Mouse (Mus musculus) forebrain, embryonic 11.5 days (tissue): ENCODE measurements around the gene Il17re. TPM values are rescaled to one million over a fixed set of nuclear protein-coding genes. Genes with fewer than 3 reads are reported as not detected.

Source experiments
- ATAC-seq: fragments of 200-750 bp; cut with Nextera tagmentation; replicated peaks from 2 replicates; pipeline ENCODE4 v1.8.0; 2017; ENCODE audit warnings: moderate TSS enrichment; ENCODE audit not compliant: low FRiP score
- DNase-seq: peaks from one replicate; pipeline ENCODE4 v3.0.0-alpha.2; 2017; ENCODE audit warnings: low spot score
- H3K27ac ChIP-seq: fragments of 300-500 bp; sonication (generic); 2 replicates; pipeline ENCODE4 v1.5.1; 2014; ENCODE audit warnings: low read depth, low read length
- H3K27me3 ChIP-seq: fragments of 300-500 bp; sonication (generic); 2 replicates; pipeline ENCODE4 v1.6.1; 2014; ENCODE audit warnings: mild to moderate bottlenecking, low read length, mixed read lengths; ENCODE audit not compliant: control insufficient read depth, insufficient read depth
- H3K36me3 ChIP-seq: fragments of 300-500 bp; sonication (generic); 2 replicates; pipeline ENCODE4 v1.6.1; 2014; ENCODE audit warnings: mild to moderate bottlenecking, low read length, moderate library complexity, mixed read lengths; ENCODE audit not compliant: control insufficient read depth, insufficient read depth
- H3K4me1 ChIP-seq: fragments of 300-500 bp; sonication (generic); replicated peaks from 2 replicates; pipeline ENCODE4 v1.6.1; 2014; ENCODE audit warnings: low read length, mixed read lengths; ENCODE audit not compliant: control insufficient read depth, insufficient read depth
- H3K4me2 ChIP-seq: fragments of 300-500 bp; sonication (generic); 2 replicates; pipeline ENCODE4 v1.6.1; 2014; ENCODE audit warnings: low read depth, mild to moderate bottlenecking, low read length, moderate library complexity, mixed read lengths; ENCODE audit not compliant: severe bottlenecking
- H3K4me3 ChIP-seq: fragments of 300-500 bp; sonication (generic); 2 replicates; pipeline ENCODE4 v1.5.1; 2014; ENCODE audit warnings: low read depth, low read length
- H3K9ac ChIP-seq: fragments of 300-500 bp; sonication (generic); 2 replicates; pipeline ENCODE4 v1.6.1; 2014; ENCODE audit warnings: low read length
- H3K9me3 ChIP-seq: fragments of 300-500 bp; sonication (generic); 2 replicates; pipeline ENCODE4 v1.6.1; 2016; ENCODE audit warnings: low read length, mixed read lengths; ENCODE audit not compliant: control insufficient read depth
- WGBS: fragments of 180-500 bp; shearing (Covaris S2); extraction: QIAGEN DNeasy Blood & Tissue Kit; methylation state at CpG from one replicate; pipeline ENCODE4 v1.1.7; 2014; 5-methylcytosine and 5-hydroxymethylcytosine counted together
- polyA plus RNA-seq: library from polyadenylated mRNA; unstranded; fragments of >200 nt; fragmentation: Nextera tagmentation; extraction: Ambion mirVana; gene quantifications from 2 replicates; pipeline ENCODE4 v1.2.1, GENCODE M21; 2014

Il17re gene
- polyA plus RNA-seq = 1.0 and 1.2 TPM in 2 replicates

DNA sequence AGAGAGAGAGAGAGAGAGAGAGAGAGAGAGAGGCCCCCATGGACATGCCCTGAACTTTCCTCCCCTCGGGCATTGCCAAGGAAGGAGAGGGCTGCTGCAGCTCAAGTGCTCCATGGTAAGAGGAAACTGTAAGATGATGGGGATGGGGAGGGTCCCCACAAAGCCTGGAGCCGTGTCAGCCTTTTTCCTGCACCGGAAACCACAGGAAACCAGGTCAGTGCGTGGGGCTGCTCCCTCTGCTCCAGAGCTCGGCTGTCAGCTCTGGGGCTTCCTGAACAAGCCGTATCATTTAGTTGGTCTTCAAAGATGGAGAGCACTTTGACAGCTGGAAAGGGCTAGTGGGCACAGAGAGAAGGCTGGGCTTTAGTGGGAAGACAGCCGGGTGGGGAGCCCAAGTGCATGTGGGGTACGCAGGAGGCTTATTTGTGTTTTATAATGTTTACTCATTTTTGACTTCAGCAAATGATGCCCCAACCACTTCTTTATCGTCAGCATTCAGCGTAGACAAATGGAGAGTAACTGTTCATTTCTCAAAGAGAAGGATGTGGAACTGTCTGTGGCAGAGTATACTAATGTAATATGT, at the start of gene Il17re:
Gene Il17re, plus strand, starts transcription at position 533 of the 583 bp plus-strand sequence.
- no peaks in the 10 kb centered on the region for H3K9me3 ChIP-seq
- no peak within 1 kb of the TSS for H3K9ac ChIP-seq
- no peaks in the 10 kb centered on the region for H3K27me3 ChIP-seq
- no peaks in the 10 kb centered on the region for H3K4me1 ChIP-seq
- no peak within 1 kb of the TSS for H3K27ac ChIP-seq
- WGBS = 76% methylated on average over 9 of the region's 10 CpGs
- H3K4me3 ChIP-seq = no peak within 1 kb of the TSS
- ATAC-seq (no peak), DNase-seq (no peak)
- no peaks in the 10 kb centered on the region for H3K36me3 ChIP-seq
- no peak within 1 kb of the TSS for H3K4me2 ChIP-seq

DNA sequence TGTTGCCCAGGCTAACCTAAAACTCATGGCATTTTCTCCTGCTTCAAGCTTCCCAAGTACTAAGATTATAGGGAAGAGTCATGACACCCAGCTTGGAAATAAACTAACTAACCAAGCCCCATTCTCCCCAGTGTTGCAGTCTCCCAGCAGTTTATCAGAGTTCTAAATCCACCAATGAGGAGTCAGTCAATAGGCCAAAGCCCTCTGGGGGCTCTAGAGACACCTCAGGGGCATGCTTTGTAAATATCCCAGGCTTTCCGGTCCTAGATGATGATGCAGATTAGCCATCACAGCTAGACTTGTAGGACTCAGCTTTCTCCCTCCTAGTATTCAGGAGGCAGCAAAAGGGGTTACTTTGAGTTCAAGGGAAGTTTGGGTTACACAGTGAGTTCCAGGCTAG, 48.3 kb upstream of the Il17re start:
- H3K4me1 ChIP-seq = no peaks in the 10 kb centered on the region
- H3K27me3 ChIP-seq = no peaks in the 10 kb centered on the region
- no peaks in the 10 kb centered on the region; the same call in 1 of the 2 replicates for H3K36me3 ChIP-seq
- no peak for DNase-seq
- no peak overlapping the region for H3K27ac ChIP-seq
- no peak overlapping the region for H3K4me2 ChIP-seq
- 79% methylated on average over 1 of the region's 1 CpGs for WGBS
- H3K9me3 ChIP-seq = no peaks in the 10 kb centered on the region
- no peak overlapping the region for H3K9ac ChIP-seq
- no peak overlapping the region for H3K4me3 ChIP-seq
- no peak for ATAC-seq

DNA sequence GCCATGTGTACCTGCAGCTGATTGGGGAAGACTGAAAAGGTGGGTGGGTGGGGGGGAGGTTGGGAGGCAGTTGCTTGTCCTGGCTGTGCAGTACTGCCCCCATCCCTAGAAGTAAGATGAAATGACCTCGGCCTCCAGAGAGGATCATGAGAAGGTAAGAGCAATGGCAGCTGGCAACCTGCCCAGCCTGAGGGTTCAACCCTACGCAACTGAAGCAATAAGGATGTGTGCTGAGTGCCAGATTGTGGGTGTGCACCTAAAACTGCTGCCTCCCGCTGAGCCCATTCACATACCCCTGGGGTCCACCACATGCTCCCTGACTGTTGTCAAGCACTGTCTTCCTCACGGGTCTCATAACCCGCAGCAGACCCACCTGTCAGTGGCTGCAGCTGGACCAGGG, 41.9 kb upstream of the Il17re start:
- Histone ChIP-seq H3K36me3 (no peaks in the 10 kb centered on the region; the same call in 1 of the 2 replicates), H3K4me3 (no peak overlapping the region), H3K4me1 (peaks cover 6% of the 10 kb centered on the region; the same call in 1 of the 2 replicates), H3K9me3 (no peaks in the 10 kb centered on the region), H3K27me3 (no peaks in the 10 kb centered on the region), H3K27ac (no peak overlapping the region), H3K4me2 (no peak overlapping the region), H3K9ac (no peak overlapping the region)
- ATAC-seq = no peak
- WGBS = 90% methylated on average over 5 of the region's 5 CpGs
- no peak for DNase-seq

DNA sequence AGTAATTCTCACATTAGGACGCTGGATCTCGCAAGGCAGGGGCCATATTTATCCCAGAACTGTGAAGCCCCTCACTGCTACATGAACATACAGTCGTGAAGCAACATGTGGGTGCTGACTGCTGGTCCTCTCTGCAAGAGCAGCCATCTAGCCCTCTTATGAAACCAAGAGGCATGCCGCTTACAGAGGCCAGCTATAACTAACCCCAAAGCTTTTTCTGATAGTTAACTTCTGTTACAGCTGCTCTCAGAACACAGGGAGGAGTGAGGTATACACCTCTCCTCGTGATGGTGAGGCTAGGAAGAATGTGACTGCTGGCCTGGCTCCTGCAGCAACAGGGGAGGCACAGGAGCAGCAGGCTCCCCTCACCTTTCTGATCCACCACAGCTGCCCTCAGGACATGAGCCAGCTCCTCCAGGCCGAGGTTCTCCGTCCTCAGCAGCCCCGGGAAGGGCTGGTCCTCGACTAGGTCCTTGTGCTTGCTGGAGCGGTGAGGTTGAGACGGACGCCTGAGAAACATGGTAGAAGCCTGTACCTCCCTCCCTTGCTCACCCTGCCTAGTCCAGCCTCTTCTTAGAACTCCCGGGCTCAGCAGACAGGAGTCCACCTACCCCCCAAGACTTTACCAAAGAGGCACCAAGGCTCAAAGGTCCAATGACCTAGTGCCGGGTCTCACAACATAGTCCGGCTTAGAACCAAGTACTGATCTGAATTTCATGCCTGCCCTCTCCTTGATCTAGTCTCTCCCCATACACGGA, 39.7 kb upstream of the Il17re start:
- Histone ChIP-seq H3K9ac (peak overlapping the region; percentile 81), H3K4me2 (peak overlapping the region; percentile 97), H3K9me3 (no peaks in the 10 kb centered on the region), H3K27me3 (no peaks in the 10 kb centered on the region), H3K36me3 (no peaks in the 10 kb centered on the region; the same call in 1 of the 2 replicates), H3K4me3 (peak overlapping the region; percentile 64), H3K4me1 (peaks cover 6% of the 10 kb centered on the region; the same call in 1 of the 2 replicates), H3K27ac (no peak overlapping the region)
- WGBS = 22% methylated on average over 16 of the region's 16 CpGs
- DNase-seq = peak; percentile 65
- peak; percentile 45; the same call in 1 of the 2 replicates for ATAC-seq

GRCm38 (mm10) chr6:113419199-113419587, 39.1 kb upstream of the Il17re start, which contains the start of gene Rpusd3:
Gene Rpusd3, minus strand, starts transcription at chr6:113419340.
- ATAC-seq (peak; percentile 98), DNase-seq (peak; percentile 97)
- no peak within 1 kb of the TSS for H3K27ac ChIP-seq
- no peaks in the 10 kb centered on the region for H3K27me3 ChIP-seq
- H3K4me1 ChIP-seq = peaks cover 6% of the 10 kb centered on the region; the same call in 1 of the 2 replicates
- peak within 1 kb of the TSS; percentile 97 for H3K4me2 ChIP-seq
- no peaks in the 10 kb centered on the region; the same call in 1 of the 2 replicates for H3K36me3 ChIP-seq
- WGBS = under 1% methylated on average over 25 of the region's 25 CpGs
- H3K9ac ChIP-seq = peak within 1 kb of the TSS; percentile 81
- H3K4me3 ChIP-seq = peak within 1 kb of the TSS; percentile 64
- no peaks in the 10 kb centered on the region for H3K9me3 ChIP-seq

DNA sequence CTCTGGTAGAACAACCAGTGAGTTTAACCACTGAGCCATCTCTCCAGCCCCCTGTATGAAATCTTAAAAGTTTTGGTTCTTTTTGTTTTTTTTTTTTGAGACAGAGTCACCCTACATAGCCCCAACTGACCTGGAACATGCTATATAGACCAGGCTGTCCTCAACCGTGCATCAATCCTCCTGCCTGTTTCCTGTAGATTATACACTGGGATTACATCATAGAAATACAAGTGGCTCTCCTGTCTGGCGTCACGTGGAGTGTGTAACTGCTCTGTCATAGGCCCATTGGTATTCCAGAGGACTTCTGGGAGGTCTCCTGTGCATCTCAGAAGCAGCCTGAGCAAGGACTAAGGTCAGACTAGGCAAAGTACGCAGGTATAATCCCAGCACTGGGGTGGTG, 35.3 kb upstream of the Il17re start:
- no peaks in the 10 kb centered on the region for H3K36me3 ChIP-seq
- no peak overlapping the region for H3K4me3 ChIP-seq
- ATAC-seq (no peak), DNase-seq (no peak)
- 81% methylated on average over 4 of the region's 4 CpGs for WGBS
- no peak overlapping the region for H3K4me2 ChIP-seq
- no peaks in the 10 kb centered on the region; the same call in 1 of the 2 replicates for H3K9me3 ChIP-seq
- no peak overlapping the region for H3K27ac ChIP-seq
- H3K4me1 ChIP-seq = peaks cover 6% of the 10 kb centered on the region; the same call in 1 of the 2 replicates
- H3K27me3 ChIP-seq = no peaks in the 10 kb centered on the region
- no peak overlapping the region for H3K9ac ChIP-seq

DNA sequence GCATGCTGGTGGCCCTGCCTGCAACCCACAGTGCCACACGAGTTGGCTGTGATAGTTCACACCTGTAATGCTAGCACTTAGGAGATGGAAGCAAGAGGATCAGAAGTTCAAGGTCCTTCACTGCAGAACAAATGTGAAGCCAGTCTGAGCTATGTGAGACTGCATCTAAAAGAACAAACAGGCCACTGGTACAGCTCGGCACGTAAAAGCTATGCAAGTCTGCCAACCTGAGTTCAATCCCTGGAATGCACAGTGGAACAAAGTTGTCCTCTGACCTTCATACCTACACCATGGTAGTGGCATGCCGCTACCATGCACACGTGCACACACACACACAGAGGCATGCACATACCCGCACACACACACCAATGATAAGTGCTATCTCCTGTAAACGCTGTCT, 34.1 kb upstream of the Il17re start:
- Histone ChIP-seq H3K27ac (no peak overlapping the region), H3K36me3 (no peaks in the 10 kb centered on the region), H3K9me3 (no peaks in the 10 kb centered on the region; the same call in 1 of the 2 replicates), H3K9ac (no peak overlapping the region), H3K4me1 (no peaks in the 10 kb centered on the region), H3K27me3 (no peaks in the 10 kb centered on the region), H3K4me3 (no peak overlapping the region), H3K4me2 (no peak overlapping the region)
- ATAC-seq (no peak), DNase-seq (no peak)
- WGBS = 84% methylated on average over 7 of the region's 7 CpGs

DNA sequence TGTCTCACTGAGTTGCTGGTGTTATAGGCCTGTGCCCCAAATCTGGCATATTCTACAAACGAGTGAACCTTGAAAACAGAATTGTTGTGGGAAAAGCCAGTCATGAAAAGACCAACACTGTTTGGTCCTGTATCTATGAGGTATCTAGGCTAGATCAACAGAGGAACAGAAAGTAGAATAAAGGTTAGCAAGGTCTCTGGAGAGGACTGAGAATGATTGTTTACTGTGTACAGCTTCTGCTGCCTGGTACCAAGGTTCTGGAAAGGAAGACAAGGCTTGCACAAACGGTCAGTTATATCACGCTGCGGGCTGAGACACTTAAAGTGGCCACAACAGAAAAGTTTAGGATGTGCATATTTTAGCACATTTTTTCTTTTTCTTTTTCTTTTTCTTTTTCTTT, 31.6 kb upstream of the Il17re start:
- 89% methylated on average over 4 of the region's 4 CpGs for WGBS

More for the DNA sequence above, 31.6 kb upstream of the Il17re start:
- Histone ChIP-seq H3K27ac (no peak overlapping the region), H3K4me3 (no peak overlapping the region), H3K9ac (no peak overlapping the region), H3K4me2 (no peak overlapping the region), H3K36me3 (no peaks in the 10 kb centered on the region), H3K9me3 (no peaks in the 10 kb centered on the region; the same call in 1 of the 2 replicates), H3K27me3 (no peaks in the 10 kb centered on the region), H3K4me1 (no peaks in the 10 kb centered on the region)
- ATAC-seq (no peak), DNase-seq (peak; percentile 15)
